Mouse (Mus musculus) cortical plate, adult 2 months (tissue): Measurements from ENCODE around the gene Slc17a3. TPM values are rescaled to one million over a fixed set of nuclear protein-coding genes. Genes with fewer than 3 reads are reported as not detected.
A peak's percentile ranks its signal among the peaks of the same experiment; 100 is the strongest.

Experiments used
- H3K27ac ChIP-seq: fragments of 200-500 bp; 2 replicates; pipeline ENCODE4 v1.5.1; 2012; ENCODE audit warnings: low read length, control low read depth, inconsistent platforms; ENCODE audit not compliant: insufficient read depth
- H3K4me1 ChIP-seq: fragments of 200-500 bp; 2 replicates; pipeline ENCODE4 v1.6.1; 2011; ENCODE audit warnings: low read length; ENCODE audit not compliant: control insufficient read depth, insufficient read depth
- H3K4me3 ChIP-seq: fragments of 200-500 bp; 2 replicates; pipeline ENCODE4 v1.5.1; 2011; ENCODE audit warnings: mild to moderate bottlenecking, low read length, control low read depth; ENCODE audit not compliant: insufficient read depth
- CTCF ChIP-seq: fragments of 200-500 bp; IDR thresholded peaks from 2 replicates; pipeline ENCODE4 v1.5.1; 2011; ENCODE audit warnings: mild to moderate bottlenecking, control low read depth, low read length; ENCODE audit not compliant: insufficient read depth; ENCODE audit errors: extremely low read depth
- POLR2A ChIP-seq: fragments of 200-500 bp; IDR thresholded peaks from 2 replicates; pipeline ENCODE4 v1.6.1; 2011; ENCODE audit warnings: mild to moderate bottlenecking, low read length, control low read depth; ENCODE audit not compliant: insufficient read depth; ENCODE audit errors: extremely low read depth
- polyA plus RNA-seq: library from polyadenylated mRNA; depleted of rRNA; stranded (reverse); fragments of >200 nt; gene quantifications from 2 replicates; pipeline ENCODE4 v1.2.3, GENCODE M21; 2012; rRNA removed

Gene Slc17a3
- polyA plus RNA-seq, result not detected in 2 replicates

DNA sequence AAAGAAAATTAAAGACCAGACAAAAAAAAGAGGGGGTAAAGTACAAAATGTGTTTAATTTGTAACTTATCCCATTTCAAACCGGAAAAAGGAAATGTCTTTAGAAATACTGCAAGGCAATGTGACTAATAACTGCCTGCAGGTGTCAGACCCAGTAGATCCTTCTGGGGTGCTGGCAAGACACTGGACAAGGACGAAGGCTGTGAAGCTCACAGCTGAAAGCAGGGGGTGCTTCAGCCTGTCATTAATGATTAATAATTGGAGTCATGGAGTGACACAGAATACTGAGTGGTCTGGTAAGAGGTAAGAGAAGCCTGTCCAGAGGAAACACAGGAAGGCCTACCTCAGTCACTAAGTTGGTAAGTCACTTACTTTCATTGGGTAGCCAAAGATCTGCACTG lies at the start of gene Slc17a3:
Slc17a3 (plus strand) TSS at position 127 of the 400 bp plus-strand sequence.
- Histone ChIP-seq H3K4me1 (no peaks in the 10 kb centered on the region), H3K4me3 (no peak within 1 kb of the TSS), H3K27ac (no peak within 1 kb of the TSS)
- no peak for TF ChIP-seq POLR2A

GRCm38 (mm10) chr13:23792520-23792919 lies 46.7 kb upstream of the Slc17a3 start:
- no peak overlapping the region for H3K4me3 ChIP-seq
- H3K4me1 ChIP-seq, result no peaks in the 10 kb centered on the region
- no peak overlapping the region for H3K27ac ChIP-seq
- TF ChIP-seq CTCF (peak; percentile 71; the same call in 1 of the 2 replicates), POLR2A (no peak)

- Histone ChIP-seq H3K4me3 (no peak overlapping the region), H3K4me1 (no peaks in the 10 kb centered on the region), H3K27ac (no peak overlapping the region)
- TF ChIP-seq POLR2A (no peak), CTCF (no peak)
Observed at GRCm38 (mm10) chr13:23799405-23799804, 39.8 kb upstream of the Slc17a3 start.

DNA sequence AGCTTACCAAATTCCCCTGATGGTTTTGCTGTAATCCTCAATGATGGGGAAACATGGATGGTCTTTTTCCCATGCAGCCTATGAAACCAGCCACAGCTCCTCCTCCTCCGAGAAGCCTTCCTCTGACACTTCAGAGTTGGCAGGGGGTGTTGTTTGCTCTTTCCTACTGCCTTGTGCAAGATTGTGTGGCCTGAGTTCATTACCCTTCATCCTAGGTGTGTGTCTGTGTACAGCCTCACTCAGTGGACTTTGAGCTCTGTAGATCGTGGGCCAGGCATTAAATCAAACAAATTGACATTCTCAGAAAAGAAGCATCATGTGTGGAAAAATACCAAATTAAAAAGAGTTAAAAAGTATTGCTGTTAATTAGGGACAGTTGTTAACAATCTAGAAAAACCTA lies 34.7 kb upstream of the Slc17a3 start:
- TF ChIP-seq CTCF (no peak), POLR2A (no peak)
- Histone ChIP-seq H3K4me1 (no peaks in the 10 kb centered on the region), H3K4me3 (no peak overlapping the region), H3K27ac (no peak overlapping the region)

DNA sequence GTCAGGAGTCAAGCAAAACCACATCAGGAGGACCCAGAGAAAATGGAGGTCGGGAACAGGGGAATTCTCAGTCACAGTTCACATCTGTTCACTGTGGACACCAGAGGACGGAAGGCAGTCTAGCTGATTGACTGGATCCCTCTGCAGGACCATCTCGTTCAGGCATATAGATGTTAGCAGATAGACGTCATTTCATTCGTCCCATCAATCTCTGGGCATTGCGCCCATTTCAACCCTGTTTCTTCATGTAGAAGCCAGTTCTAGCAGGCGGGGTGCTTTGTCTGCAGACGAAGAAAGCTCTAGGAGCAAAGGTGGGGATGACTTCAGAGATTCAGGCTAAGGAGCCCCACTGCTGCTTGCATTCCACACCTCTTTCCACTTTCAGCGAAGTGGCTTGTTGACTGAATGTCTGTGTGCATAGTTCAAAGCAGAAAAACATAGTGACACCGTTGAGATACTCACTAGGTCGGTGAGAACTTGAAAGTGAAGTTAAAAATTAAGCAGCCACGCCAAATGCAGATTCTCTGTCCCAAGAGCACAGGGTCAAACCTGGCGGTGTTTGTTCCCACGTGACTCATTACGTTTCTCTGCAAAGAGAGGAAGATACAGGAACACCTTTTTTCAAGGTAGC lies 32.7 kb upstream of the Slc17a3 start, which contains the start of gene Slc17a2:
Slc17a2 (plus strand) TSS at position 572 of the 631 bp plus-strand sequence.
- no peak within 1 kb of the TSS for H3K4me3 ChIP-seq
- no peaks in the 10 kb centered on the region for H3K4me1 ChIP-seq
- no peak for TF ChIP-seq POLR2A
- TF ChIP-seq CTCF, result no peak
- no peak within 1 kb of the TSS for H3K27ac ChIP-seq

- Histone ChIP-seq H3K27ac (no peak overlapping the region), H3K4me1 (no peaks in the 10 kb centered on the region; the same call in 1 of the 2 replicates), H3K4me3 (no peak overlapping the region)
- no peak for TF ChIP-seq POLR2A
- no peak for TF ChIP-seq CTCF
Observed at GRCm38 (mm10) chr13:23816148-23816547, 23.1 kb upstream of the Slc17a3 start.

GRCm38 (mm10) chr13:23820179-23820940 lies 18.9 kb upstream of the Slc17a3 start:
- Histone ChIP-seq H3K27ac (no peak overlapping the region), H3K4me3 (no peak overlapping the region), H3K4me1 (no peaks in the 10 kb centered on the region)
- TF ChIP-seq POLR2A (no peak), CTCF (no peak)

DNA sequence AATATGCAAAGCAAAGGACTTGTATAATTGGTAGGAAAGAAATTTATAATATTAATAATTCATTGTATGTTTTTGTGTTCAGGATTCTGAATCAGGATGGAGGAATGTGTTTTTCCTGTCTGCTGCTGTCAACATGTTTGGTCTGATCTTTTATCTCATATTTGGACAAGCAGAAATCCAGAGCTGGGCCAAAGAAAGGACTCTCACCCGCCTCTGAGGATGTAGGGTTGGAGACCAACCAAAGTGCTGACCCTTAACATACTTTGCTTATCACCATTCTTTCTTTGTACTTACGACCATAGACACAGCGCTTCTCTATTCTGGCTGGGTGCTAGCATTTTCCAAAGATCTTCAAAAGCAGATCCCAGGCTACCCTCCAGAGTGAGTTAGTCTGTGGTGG lies 17.0 kb upstream of the Slc17a3 start:
- Histone ChIP-seq H3K4me1 (no peaks in the 10 kb centered on the region), H3K27ac (no peak overlapping the region), H3K4me3 (no peak overlapping the region)
- TF ChIP-seq CTCF (no peak), POLR2A (no peak)

- no peak for TF ChIP-seq POLR2A
- TF ChIP-seq CTCF, result no peak
- Histone ChIP-seq H3K4me3 (no peak overlapping the region), H3K27ac (no peak overlapping the region), H3K4me1 (no peaks in the 10 kb centered on the region)
Observed at GRCm38 (mm10) chr13:23826606-23827005, 12.6 kb upstream of the Slc17a3 start.

DNA sequence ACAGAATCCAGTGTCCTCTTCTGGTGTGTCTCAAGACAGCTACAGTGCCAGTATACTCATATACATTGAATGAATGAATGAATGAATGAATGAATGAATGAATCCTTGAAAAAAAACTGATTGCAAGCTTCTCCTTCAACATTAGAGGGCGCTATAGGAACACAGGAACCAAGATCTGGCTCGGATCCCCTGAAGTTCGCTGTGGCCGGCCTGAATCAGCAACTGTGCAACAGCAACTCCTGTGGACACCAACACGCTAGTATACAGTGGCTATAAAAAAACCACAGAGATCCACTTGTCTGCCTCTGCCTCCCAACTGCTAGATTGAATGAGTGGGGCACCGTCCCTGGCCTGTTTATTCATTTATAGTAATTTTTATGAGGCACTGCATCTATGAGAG lies 6.2 kb upstream of the Slc17a3 start:
- no peak overlapping the region for H3K27ac ChIP-seq
- no peak for TF ChIP-seq POLR2A
- TF ChIP-seq CTCF, result peak; percentile 63

More for the DNA sequence above, 6.2 kb upstream of the Slc17a3 start:
- no peak overlapping the region for H3K4me3 ChIP-seq
- H3K4me1 ChIP-seq, result no peaks in the 10 kb centered on the region
